Mouse (Mus musculus) liver, postnatal 0 days (tissue): Measurements from ENCODE around the gene Krtap31-1.
"Not testable (repeated sequence)": the region's sequence is repeated elsewhere in the genome, so short reads cannot be mapped to it uniquely, and the experiment has no call there.

Experiments
- CTCF ChIP-seq: sonication (generic); IDR thresholded peaks from 2 replicates; pipeline ENCODE4 v1.5.1; 2016; ENCODE audit warnings: antibody characterized with exemption, low read depth
- EP300 ChIP-seq: IDR thresholded peaks from 2 replicates; pipeline ENCODE4 v1.6.1; 2016; ENCODE audit warnings: antibody characterized with exemption, low read depth, mild to moderate bottlenecking

DNA sequence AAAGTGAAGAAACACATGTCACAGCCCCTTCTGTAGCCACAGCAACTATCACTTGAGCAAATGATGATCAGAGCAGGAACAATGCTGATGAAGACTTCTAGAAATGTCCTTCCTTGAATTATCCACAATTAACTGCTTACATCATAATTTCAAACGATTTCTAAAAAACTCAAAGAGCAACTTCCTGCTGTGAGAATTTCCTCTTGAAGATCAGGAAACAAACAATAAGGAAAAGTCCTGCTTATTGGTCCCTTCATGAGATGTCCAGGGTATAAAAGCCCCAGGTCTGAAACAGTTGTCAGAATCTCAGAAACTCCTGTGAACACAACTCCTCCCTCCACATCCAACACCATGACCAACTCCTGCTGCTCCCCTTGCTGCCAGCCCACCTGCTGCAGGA lies 28.8 kb upstream of the Krtap31-1 start, which contains the start of gene Gm11567:
- TF ChIP-seq CTCF, EP300: not testable (repeated sequence)
